Mouse (Mus musculus) limb, embryonic 12.5 days (tissue): ENCODE results near the gene Rxra. TPM values are rescaled to one million over a fixed set of nuclear protein-coding genes. Genes with fewer than 3 reads are reported as not detected.

ENCODE experiments used
- ATAC-seq: fragments of 200-750 bp; cut with Nextera tagmentation; 2 replicates; pipeline ENCODE4 v1.8.0; 2017; ENCODE audit warnings: low read depth, moderate TSS enrichment; ENCODE audit not compliant: insufficient number of reproducible peaks, insufficient read depth, low FRiP score, low TSS enrichment
- H3K27ac ChIP-seq: fragments of 300-500 bp; sonication (generic); 2 replicates; pipeline ENCODE4 v1.5.1; 2016; ENCODE audit warnings: mild to moderate bottlenecking, moderate library complexity
- H3K27me3 ChIP-seq: fragments of 300-500 bp; sonication (generic); 2 replicates; pipeline ENCODE4 v1.6.1; 2016; ENCODE audit warnings: mild to moderate bottlenecking, moderate library complexity
- H3K36me3 ChIP-seq: fragments of 300-500 bp; sonication (generic); 2 replicates; pipeline ENCODE4 v1.6.1; 2016; ENCODE audit warnings: mild to moderate bottlenecking, moderate library complexity
- H3K4me1 ChIP-seq: fragments of 300-500 bp; sonication (generic); replicated peaks from 2 replicates; pipeline ENCODE4 v1.6.1; 2016
- H3K4me2 ChIP-seq: fragments of 300-500 bp; sonication (generic); 2 replicates; pipeline ENCODE4 v1.6.1; 2016; ENCODE audit warnings: mild to moderate bottlenecking, moderate library complexity
- H3K4me3 ChIP-seq: fragments of 300-500 bp; sonication (generic); replicated peaks from 2 replicates; pipeline ENCODE4 v1.5.1; 2016; ENCODE audit warnings: mild to moderate bottlenecking
- H3K9ac ChIP-seq: fragments of 300-500 bp; sonication (generic); replicated peaks from 2 replicates; pipeline ENCODE4 v1.6.1; 2016; ENCODE audit warnings: mild to moderate bottlenecking, moderate library complexity
- H3K9me3 ChIP-seq: fragments of 300-500 bp; sonication (generic); 2 replicates; pipeline ENCODE4 v1.6.1; 2016; ENCODE audit warnings: mild to moderate bottlenecking, moderate library complexity
- WGBS: fragments of 180-500 bp; shearing (Covaris S2); methylation state at CpG from one replicate; pipeline ENCODE4 v1.1.7; 2016; 5-methylcytosine and 5-hydroxymethylcytosine counted together
- polyA plus RNA-seq: library from polyadenylated mRNA; unstranded; fragments of >200 nt; fragmentation: Nextera tagmentation; extraction: Ambion mirVana; gene quantifications from 2 replicates; pipeline ENCODE4 v1.2.1, GENCODE M21; 2016

Gene Rxra
- polyA plus RNA-seq, 1 experiment from 2014 or later, result 15.3 TPM

GRCm38 (mm10) chr2:27724729-27725316 is 48.6 kb downstream of the Rxra start:
- no peak overlapping the region for H3K9ac ChIP-seq
- H3K9me3 ChIP-seq, result no peaks in the 10 kb centered on the region
- H3K36me3 ChIP-seq, result no peaks in the 10 kb centered on the region
- H3K4me2 ChIP-seq, result no peak overlapping the region
- peaks cover 33% of the 10 kb centered on the region for H3K4me1 ChIP-seq
- no peak overlapping the region for H3K4me3 ChIP-seq
- H3K27me3 ChIP-seq, result no peaks in the 10 kb centered on the region
- WGBS, result 83% methylated on average over 9 of the region's 9 CpGs
- no peak for ATAC-seq
- no peak overlapping the region for H3K27ac ChIP-seq

- Histone ChIP-seq H3K36me3 (no peaks in the 10 kb centered on the region), H3K4me2 (no peak overlapping the region), H3K9ac (no peak overlapping the region), H3K9me3 (no peaks in the 10 kb centered on the region), H3K4me1 (peaks cover 48% of the 10 kb centered on the region), H3K4me3 (no peak overlapping the region), H3K27ac (no peak overlapping the region), H3K27me3 (no peaks in the 10 kb centered on the region)
- 65% methylated on average over 14 of the region's 14 CpGs for WGBS
- ATAC-seq, result no peak
Measured at GRCm38 (mm10) chr2:27727994-27728854, 52.0 kb downstream of the Rxra start.

- Histone ChIP-seq H3K9ac (no peak overlapping the region), H3K4me3 (no peak overlapping the region), H3K9me3 (no peaks in the 10 kb centered on the region), H3K27me3 (no peaks in the 10 kb centered on the region), H3K4me1 (peaks cover 53% of the 10 kb centered on the region), H3K27ac (no peak overlapping the region), H3K4me2 (no peak overlapping the region), H3K36me3 (no peaks in the 10 kb centered on the region)
- 78% methylated on average over 4 of the region's 4 CpGs for WGBS
- no peak for ATAC-seq
Measured at GRCm38 (mm10) chr2:27729009-27729408, 52.8 kb downstream of the Rxra start.

- no peak overlapping the region for H3K4me3 ChIP-seq
- no peak for ATAC-seq
- no peaks in the 10 kb centered on the region for H3K36me3 ChIP-seq
- no peak overlapping the region for H3K27ac ChIP-seq
- H3K27me3 ChIP-seq, result no peaks in the 10 kb centered on the region
- H3K9ac ChIP-seq, result no peak overlapping the region
- H3K4me2 ChIP-seq, result no peak overlapping the region
- H3K9me3 ChIP-seq, result no peaks in the 10 kb centered on the region
- WGBS, result 69% methylated on average over 13 of the region's 13 CpGs
- H3K4me1 ChIP-seq, result peaks cover 63% of the 10 kb centered on the region
Measured at GRCm38 (mm10) chr2:27730002-27730905, 54.0 kb downstream of the Rxra start.

- no peak for ATAC-seq
- no peak overlapping the region for H3K4me3 ChIP-seq
- peaks cover 64% of the 10 kb centered on the region for H3K4me1 ChIP-seq
- peaks cover 12% of the 10 kb centered on the region for H3K36me3 ChIP-seq
- 60% methylated on average over 2 of the region's 2 CpGs for WGBS
- no peak overlapping the region for H3K4me2 ChIP-seq
- H3K27me3 ChIP-seq, result no peaks in the 10 kb centered on the region
- no peaks in the 10 kb centered on the region for H3K9me3 ChIP-seq
- H3K27ac ChIP-seq, result peak overlapping the region; percentile 74
- H3K9ac ChIP-seq, result peak overlapping the region; percentile 37
Measured at GRCm38 (mm10) chr2:27733021-27733420, 56.8 kb downstream of the Rxra start.

- Histone ChIP-seq H3K9ac (peak overlapping the region; percentile 9; the same call in 1 of the 2 replicates), H3K27ac (peak overlapping the region; percentile 74), H3K4me3 (no peak overlapping the region), H3K4me2 (peak overlapping the region; percentile 8; the same call in 1 of the 2 replicates), H3K4me1 (peaks cover 63% of the 10 kb centered on the region), H3K9me3 (no peaks in the 10 kb centered on the region), H3K27me3 (no peaks in the 10 kb centered on the region), H3K36me3 (peaks cover 23% of the 10 kb centered on the region)
- 5% methylated on average over 1 of the region's 1 CpGs for WGBS
- no peak; the same call in 1 of the 2 replicates for ATAC-seq
Measured at GRCm38 (mm10) chr2:27734328-27734727, 58.1 kb downstream of the Rxra start.

GRCm38 (mm10) chr2:27734800-27735199 is 58.6 kb downstream of the Rxra start:
- ATAC-seq, result no peak
- peak overlapping the region; percentile 74 for H3K27ac ChIP-seq
- 83% methylated on average over 2 of the region's 2 CpGs for WGBS
- peaks cover 67% of the 10 kb centered on the region for H3K4me1 ChIP-seq
- peak overlapping the region; percentile 9; the same call in 1 of the 2 replicates for H3K9ac ChIP-seq
- no peaks in the 10 kb centered on the region for H3K27me3 ChIP-seq
- 0 out of 2 replicates have a peak overlapping the region, but pooled peaks have one; percentile 8 for H3K4me2 ChIP-seq
- H3K36me3 ChIP-seq, result peaks cover 23% of the 10 kb centered on the region
- no peaks in the 10 kb centered on the region for H3K9me3 ChIP-seq
- no peak overlapping the region for H3K4me3 ChIP-seq

GRCm38 (mm10) chr2:27736802-27737201 is 60.6 kb downstream of the Rxra start:
- peaks cover 70% of the 10 kb centered on the region for H3K4me1 ChIP-seq
- no peak overlapping the region for H3K4me2 ChIP-seq
- no peak overlapping the region for H3K4me3 ChIP-seq
- no peaks in the 10 kb centered on the region for H3K27me3 ChIP-seq
- peaks cover 34% of the 10 kb centered on the region for H3K36me3 ChIP-seq
- H3K9ac ChIP-seq, result no peak overlapping the region
- WGBS, result 79% methylated on average over 5 of the region's 5 CpGs
- H3K9me3 ChIP-seq, result no peaks in the 10 kb centered on the region
- no peak for ATAC-seq
- no peak overlapping the region for H3K27ac ChIP-seq

- Histone ChIP-seq H3K36me3 (peaks cover 50% of the 10 kb centered on the region), H3K9ac (no peak overlapping the region), H3K4me2 (no peak overlapping the region), H3K27ac (no peak overlapping the region), H3K9me3 (no peaks in the 10 kb centered on the region), H3K27me3 (no peaks in the 10 kb centered on the region), H3K4me3 (no peak overlapping the region), H3K4me1 (peaks cover 54% of the 10 kb centered on the region)
- WGBS, result 87% methylated on average over 3 of the region's 3 CpGs
- no peak for ATAC-seq
Measured at GRCm38 (mm10) chr2:27738396-27738795, 62.2 kb downstream of the Rxra start.

GRCm38 (mm10) chr2:27740091-27740608 is 63.9 kb downstream of the Rxra start:
- Histone ChIP-seq H3K9ac (peak overlapping the region; percentile 44; the same call in 1 of the 2 replicates), H3K4me1 (peaks cover 54% of the 10 kb centered on the region), H3K27me3 (no peaks in the 10 kb centered on the region), H3K9me3 (no peaks in the 10 kb centered on the region), H3K4me3 (0 out of 2 replicates have a peak overlapping the region, but pooled peaks have one; percentile 6), H3K36me3 (peaks cover 65% of the 10 kb centered on the region), H3K4me2 (peak overlapping the region; percentile 27), H3K27ac (peak overlapping the region; percentile 64)
- 7% methylated on average over 16 of the region's 16 CpGs for WGBS
- peak; percentile 40 for ATAC-seq
